Mouse (Mus musculus): ENCODE data around the gene Gm5286.
"Not testable (repeated sequence)": the region's sequence is repeated elsewhere in the genome, so short reads cannot be mapped to it uniquely, and the experiment has no call there.

Gene Gm5286

DNA sequence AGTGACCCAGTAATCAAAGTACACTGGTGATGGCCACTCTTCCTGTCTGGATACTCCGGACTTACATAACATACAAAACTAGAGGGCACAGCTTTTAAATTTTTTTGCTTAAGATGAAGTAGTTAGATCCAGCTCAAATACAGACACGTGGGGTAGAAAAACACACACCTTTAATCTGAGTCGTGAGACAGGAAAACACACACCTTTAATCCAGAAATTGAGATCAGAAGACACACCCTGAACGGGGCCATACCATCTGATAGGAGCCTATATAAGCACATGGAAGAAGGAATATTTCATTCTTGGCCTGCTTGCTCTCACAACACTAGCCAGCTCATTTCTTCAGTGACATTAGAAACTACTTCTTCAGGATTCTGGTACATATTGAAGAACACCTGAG lies at the start of gene Gm5286:
Gene Gm5286, plus strand, starts transcription at position 301 of the 400 bp plus-strand sequence.
- DNase-seq (ENCODE audit: low read depth, low spot score), result not testable (repeated sequence)

DNA sequence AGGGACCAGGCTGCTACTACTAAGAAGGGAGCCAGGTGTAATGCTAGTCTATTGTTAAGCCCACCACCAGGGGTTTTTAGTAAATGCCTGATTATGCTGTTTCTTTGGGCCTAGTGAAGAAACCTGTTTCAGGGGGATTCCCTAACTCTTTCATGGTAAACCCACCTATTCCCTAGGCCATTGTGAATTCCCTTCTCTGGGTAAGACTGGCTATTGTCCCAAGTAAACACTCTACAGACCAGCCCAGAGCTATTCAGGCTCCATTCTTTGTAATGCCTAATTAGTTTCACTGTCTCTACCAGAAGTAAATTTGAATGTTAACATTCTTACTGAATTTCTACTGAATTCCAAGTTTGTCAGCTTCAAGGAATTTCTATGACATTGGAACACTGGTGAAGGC lies 29.2 kb upstream of the Gm5286 start:
- peak; percentile 76 for DNase-seq (ENCODE audit: low read depth, low spot score)

DNA sequence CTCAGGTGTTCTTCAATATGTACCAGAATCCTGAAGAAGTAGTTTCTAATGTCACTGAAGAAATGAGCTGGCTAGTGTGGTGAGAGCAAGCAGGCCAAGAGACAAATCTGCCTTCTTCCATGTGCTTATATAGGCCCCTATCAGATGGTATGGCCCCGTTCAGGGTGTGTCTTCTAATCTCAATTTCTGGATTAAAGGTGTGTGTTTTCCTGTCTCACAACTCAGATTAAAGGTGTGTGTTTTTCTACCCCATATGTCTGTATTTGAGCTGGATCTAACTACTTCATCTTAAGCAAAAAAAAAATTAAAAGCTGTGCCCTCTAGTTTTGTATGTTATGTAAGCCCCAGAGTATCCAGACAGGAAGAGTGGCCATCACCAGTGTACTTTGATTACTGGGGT lies 18.4 kb upstream of the Gm5286 start, which contains the start of gene Gm10696:
Gene Gm10696, minus strand, starts transcription at position 101 of the 400 bp plus-strand sequence.
- not testable (repeated sequence) for DNase-seq (ENCODE audit: low read depth, low spot score)
